Mouse (Mus musculus): ENCODE results near the gene Wdr1.

DNA sequence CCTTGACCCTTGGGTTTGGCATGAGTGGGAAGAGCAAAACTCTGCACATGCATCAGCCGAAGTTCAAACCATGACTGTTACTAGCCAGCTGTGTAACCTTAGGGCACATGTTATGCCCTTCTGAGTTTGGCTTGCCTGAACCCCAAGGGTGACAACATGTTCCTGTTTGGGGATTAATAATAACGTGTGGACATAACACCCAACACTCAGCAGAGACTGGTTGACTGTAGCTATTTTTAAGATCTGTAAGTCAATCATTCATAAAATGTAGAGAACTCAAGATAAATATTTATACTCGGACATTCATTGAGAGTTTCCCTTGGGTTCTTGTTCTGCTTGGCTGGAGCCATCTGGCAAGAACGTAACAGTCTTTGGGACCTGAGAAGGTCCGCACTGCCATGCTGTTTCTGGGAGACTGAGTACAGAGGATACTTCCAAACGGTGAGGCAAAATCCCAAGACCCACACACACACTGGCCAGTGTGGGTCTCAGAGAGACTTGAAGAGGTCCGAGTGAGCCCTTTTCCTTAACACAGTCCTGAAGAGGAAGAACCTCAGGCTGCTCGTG, 66.4 kb downstream of the Wdr1 start:
- no peak for TF ChIP-seq CTCF (IDR thresholded peaks at IDR 0.05)
- TF ChIP-seq EP300 (IDR thresholded peaks at IDR 0.05), result no peak

Measured in lung, postnatal 0 days (tissue).